Mouse (Mus musculus) G1E-ER4 (cell line): Measurements from ENCODE around the gene Inpp5a. TPM values are rescaled to one million over a fixed set of nuclear protein-coding genes. Genes with fewer than 3 reads are reported as not detected.

ENCODE experiments used
- GATA1 ChIP-seq: IDR thresholded peaks from one replicate; pipeline ENCODE4 v1.8.0; 2012; ENCODE audit warnings: low read length, inconsistent platforms
- polyA plus RNA-seq: library from polyadenylated mRNA; stranded (reverse); fragments of >175 nt; gene quantifications from 2 replicates; pipeline ENCODE4 v1.2.3, GENCODE M21; 2012

Inpp5a gene
- polyA plus RNA-seq, 1 experiment, result not detected

GRCm38 (mm10) chr7:139467177-139467895, 78.4 kb downstream of the Inpp5a start:
- no peak for TF ChIP-seq GATA1

- no peak for TF ChIP-seq GATA1
Observed at GRCm38 (mm10) chr7:139467896-139468279, 79.0 kb downstream of the Inpp5a start.

GRCm38 (mm10) chr7:139468440-139468839, 79.5 kb downstream of the Inpp5a start:
- TF ChIP-seq GATA1, result no peak

GRCm38 (mm10) chr7:139469457-139469856, 80.5 kb downstream of the Inpp5a start:
- TF ChIP-seq GATA1, result no peak

- no peak for TF ChIP-seq GATA1
Observed at GRCm38 (mm10) chr7:139470481-139470880, 81.6 kb downstream of the Inpp5a start.

GRCm38 (mm10) chr7:139472052-139472451, 83.1 kb downstream of the Inpp5a start:
- TF ChIP-seq GATA1, result no peak

- no peak for TF ChIP-seq GATA1
Observed at GRCm38 (mm10) chr7:139472865-139473549, 84.1 kb downstream of the Inpp5a start.

GRCm38 (mm10) chr7:139475896-139476295, 87.0 kb downstream of the Inpp5a start:
- no peak for TF ChIP-seq GATA1

GRCm38 (mm10) chr7:139476700-139477099, 87.8 kb downstream of the Inpp5a start:
- TF ChIP-seq GATA1, result no peak

- TF ChIP-seq GATA1, result no peak
Observed at GRCm38 (mm10) chr7:139477748-139478147, 88.8 kb downstream of the Inpp5a start.

GRCm38 (mm10) chr7:139479077-139479476, 90.2 kb downstream of the Inpp5a start:
- TF ChIP-seq GATA1, result no peak

GRCm38 (mm10) chr7:139479626-139480025, 90.7 kb downstream of the Inpp5a start:
- no peak for TF ChIP-seq GATA1

GRCm38 (mm10) chr7:139484206-139484955, 95.5 kb downstream of the Inpp5a start:
- TF ChIP-seq GATA1, result no peak

- TF ChIP-seq GATA1, result no peak
Observed at GRCm38 (mm10) chr7:139489721-139490211, 100.9 kb downstream of the Inpp5a start.

GRCm38 (mm10) chr7:139492351-139492750, 103.4 kb downstream of the Inpp5a start:
- TF ChIP-seq GATA1, result no peak

GRCm38 (mm10) chr7:139492946-139493345, 104.0 kb downstream of the Inpp5a start:
- TF ChIP-seq GATA1, result no peak

GRCm38 (mm10) chr7:139495791-139496190, 106.9 kb downstream of the Inpp5a start:
- TF ChIP-seq GATA1, result no peak
